Mouse (Mus musculus) layer of hippocampus, adult 8-10 months (tissue): Measurements from ENCODE around the gene Tmem254a. TPM values are rescaled to one million over a fixed set of nuclear protein-coding genes. Genes with fewer than 3 reads are reported as not detected.
A peak's percentile ranks its signal among the peaks of the same experiment; 100 is the strongest.
"Not testable (repeated sequence)": the region's sequence is repeated elsewhere in the genome, so short reads cannot be mapped to it uniquely, and the experiment has no call there.

ENCODE experiments used
- DNase-seq, 2 experiments: peaks; one replicate each; pipeline ENCODE4 v3.0.0; 2022; ENCODE audit warnings: low spot score in 2 of 2
- total RNA-seq, 4 experiments: library from RNA; stranded (reverse); gene quantifications; 2 replicates each; pipeline ENCODE4 v1.2.4; 2022

Gene Tmem254a
- total RNA-seq, result 10 to 100 TPM in 1 of 4 experiments, 1 to 10 TPM in 3; 5.0 to 12.0 (median 5.8) TPM

GRCm38 (mm10) chr14:25927562-25927881 lies at the start of gene Tmem254a:
Gene Tmem254a (minus strand): TSS chr14:25927672.
- DNase-seq, result not testable (repeated sequence)

GRCm38 (mm10) chr14:25957861-25958260 lies 30.4 kb upstream of the Tmem254a start:
- DNase-seq, result not testable (repeated sequence)

GRCm38 (mm10) chr14:25938004-25938403 lies 10.5 kb upstream of the Tmem254a start, which contains the start of gene Cphx1:
Gene Cphx1 (plus strand): TSS chr14:25938304.
- not testable (repeated sequence) for DNase-seq

GRCm38 (mm10) chr14:25936867-25937630 lies 9.6 kb upstream of the Tmem254a start:
- not testable (repeated sequence) for DNase-seq

GRCm38 (mm10) chr14:25926814-25927561 lies 484 bp downstream of the Tmem254a start:
- DNase-seq, result not testable (repeated sequence)

- DNase-seq, result not testable (repeated sequence)
Observed at GRCm38 (mm10) chr14:25918427-25919170, 8.9 kb downstream of the Tmem254a start.

GRCm38 (mm10) chr14:25908976-25909375 lies 18.5 kb downstream of the Tmem254a start:
- DNase-seq, result not testable (repeated sequence)

- not testable (repeated sequence) for DNase-seq
Observed at GRCm38 (mm10) chr14:25907272-25907671, 20.2 kb downstream of the Tmem254a start.

- peak in 1 of 2 experiments; percentile 1 for DNase-seq
Observed at GRCm38 (mm10) chr14:25905243-25905642, 22.2 kb downstream of the Tmem254a start.

GRCm38 (mm10) chr14:25903000-25903399 lies 24.5 kb downstream of the Tmem254a start, which contains the start of gene Plac9a:
Gene Plac9a (minus strand): TSS chr14:25903100.
- DNase-seq, result not testable (repeated sequence)

- not testable (repeated sequence) for DNase-seq
Observed at GRCm38 (mm10) chr14:25895686-25896085, 31.8 kb downstream of the Tmem254a start.

GRCm38 (mm10) chr14:25894566-25894965 lies 32.9 kb downstream of the Tmem254a start:
- DNase-seq, result not testable (repeated sequence)

- not testable (repeated sequence) for DNase-seq
Observed at GRCm38 (mm10) chr14:25885886-25886285, 41.6 kb downstream of the Tmem254a start.

- not testable (repeated sequence) for DNase-seq
Observed at GRCm38 (mm10) chr14:25881769-25882168, 45.7 kb downstream of the Tmem254a start.

GRCm38 (mm10) chr14:25876640-25877039 lies 50.8 kb downstream of the Tmem254a start:
- DNase-seq, result not testable (repeated sequence)

Other genes with a start within 250 kb of the Tmem254a start
- gene Ppif, start 233.5 kb downstream of the Tmem254a start, total RNA-seq, result 10 to 100 TPM; 25.5 to 30.6 (median 27.9) TPM
- gene Zcchc24, start 158.6 kb downstream of the Tmem254a start, total RNA-seq, result 10 to 100 TPM; 60.5 to 69.2 (median 63.8) TPM
- gene Anxa11, start 85.5 kb downstream of the Tmem254a start, total RNA-seq, result 10 to 100 TPM; 72.8 to 81.2 (median 75.5) TPM
- gene Plac9a, start 24.6 kb downstream of the Tmem254a start, total RNA-seq, result not detected
- gene Cphx1, start 10.6 kb upstream of the Tmem254a start, total RNA-seq, result not detected
- 1 to 10 TPM in 2 of 4 experiments, under 1 TPM in 1, not detected in 1; 0.45 to 1.3 (median 1.2) TPM for gene Duxbl1, start 50.9 kb upstream of the Tmem254a start, total RNA-seq
- gene Gm9780, start 115.0 kb upstream of the Tmem254a start, total RNA-seq, result 1 to 10 TPM; 1.0 to 4.5 (median 2.6) TPM
- gene Tmem254c, start 139.7 kb upstream of the Tmem254a start, total RNA-seq, result 10 to 100 TPM; 26.6 to 33.5 (median 30.2) TPM
- gene Cphx2, start 153.8 kb upstream of the Tmem254a start, total RNA-seq, result not detected
- gene Cphx3, start 154.6 kb upstream of the Tmem254a start, total RNA-seq, result not detected
- gene Duxbl2, start 190.7 kb upstream of the Tmem254a start, total RNA-seq, result 1 to 10 TPM in 1 of 4 experiments, under 1 TPM in 1, not detected in 2; 0.38 to 1.1 TPM